Mouse (Mus musculus) lung, postnatal 10 days (tissue): Measurements from ENCODE around the gene Gm6509.
"Not testable (repeated sequence)": the region's sequence is repeated elsewhere in the genome, so short reads cannot be mapped to it uniquely, and the experiment has no call there.

Source experiments
- DNase-seq: peaks from one replicate; pipeline ENCODE4 v3.0.0; 2021

Gm6509 gene

DNA sequence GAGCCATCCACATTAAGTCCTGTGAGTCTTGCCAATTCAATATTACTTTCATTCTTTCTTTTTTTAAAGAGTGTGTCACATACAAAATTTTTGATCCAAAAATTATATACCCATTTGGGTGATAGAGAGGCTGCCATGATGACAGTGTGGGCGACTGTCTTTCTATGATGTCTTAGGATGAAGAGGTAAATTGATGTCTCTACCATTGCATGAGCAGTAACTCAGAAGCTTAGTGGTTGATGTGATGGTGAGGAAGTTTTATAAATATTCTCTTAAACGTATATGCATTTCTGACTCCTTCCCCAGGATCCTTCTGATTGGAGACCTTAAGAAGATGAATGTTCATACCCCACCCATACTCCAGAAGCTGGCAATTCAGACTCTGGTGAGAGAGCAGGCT, at the start of gene Gm6509:
TSS of gene Gm6509 (plus strand) at position 301 of the 400 bp plus-strand sequence.
- not testable (repeated sequence) for DNase-seq

DNA sequence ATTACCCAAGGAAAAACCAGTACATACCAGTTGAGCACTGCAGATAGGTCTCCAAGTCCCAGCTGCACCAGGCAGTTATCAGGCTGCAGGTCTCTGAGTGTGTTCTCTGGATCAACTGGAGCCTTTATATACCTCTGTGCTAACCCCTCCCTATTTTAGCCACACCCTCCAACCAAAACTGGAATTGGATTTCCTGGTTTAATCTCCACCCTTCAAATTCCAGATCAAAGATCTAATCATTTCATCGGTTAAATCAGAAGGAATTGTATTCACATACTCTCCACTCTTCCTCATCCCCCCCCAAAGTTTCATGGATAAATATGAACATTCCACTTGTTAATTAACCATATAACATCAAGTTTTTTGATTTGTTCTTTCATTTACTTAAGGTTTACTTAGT, 7.5 kb upstream of the Gm6509 start, which contains the start of gene Gm3147:
TSS of gene Gm3147 (minus strand) at position 101 of the 400 bp plus-strand sequence.
- not testable (repeated sequence) for DNase-seq

DNA sequence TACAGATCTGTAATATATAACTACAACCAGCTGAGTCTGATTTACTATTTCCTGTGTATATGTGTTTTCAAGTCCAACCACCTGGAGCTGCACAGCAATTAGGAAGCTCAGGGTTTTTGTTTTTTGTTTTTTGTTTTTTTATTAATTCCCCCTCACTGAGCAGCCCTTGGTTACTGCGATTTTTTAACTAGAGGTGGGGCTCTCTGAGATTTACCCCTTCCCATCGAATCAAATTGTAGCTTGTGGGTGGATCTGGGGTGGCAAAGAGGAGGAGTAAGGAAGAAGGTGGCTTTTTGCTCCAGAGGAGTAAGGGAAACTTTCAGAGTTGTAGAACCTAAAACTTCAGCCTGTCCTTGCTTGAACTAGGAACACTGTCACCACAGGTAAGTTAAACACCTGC, 24.3 kb downstream of the Gm6509 start, which contains the start of gene Gm6205:
TSS of gene Gm6205 (plus strand) at position 301 of the 400 bp plus-strand sequence.
- DNase-seq = not testable (repeated sequence)
